Mouse (Mus musculus): ENCODE results near the gene Tmem129. TPM values are rescaled to one million over a fixed set of nuclear protein-coding genes. Genes with fewer than 3 reads are reported as not detected.

Gene Tmem129
- polyA plus RNA-seq, 1 experiment from 2014 or later, result 38.2 TPM

GRCm38 (mm10) chr5:33651921-33652782 is 6.1 kb downstream of the Tmem129 start, which contains the start of gene Slbp:
Gene Slbp, minus strand, starts transcription at chr5:33652574.
- H3K4me1 ChIP-seq, result peaks cover 57% of the 10 kb centered on the region
- no peaks in the 10 kb centered on the region for H3K27me3 ChIP-seq (ENCODE audit: low read depth, poor library complexity, severe bottlenecking)
- peaks cover 64% of the 10 kb centered on the region for H3K36me3 ChIP-seq
- H3K9me3 ChIP-seq (replicated peaks), result no peaks in the 10 kb centered on the region
- H3K27ac ChIP-seq (replicated peaks), result peak within 1 kb of the TSS; percentile 100
- under 1% methylated on average over 82 of the region's 82 CpGs for WGBS
- DNase-seq (ENCODE audit: low spot score), result peak; percentile 98
- H3K4me3 ChIP-seq, result peak within 1 kb of the TSS; percentile 88

GRCm38 (mm10) chr5:33651541-33651920 is 6.7 kb downstream of the Tmem129 start:
- WGBS, result 2% methylated on average over 11 of the region's 11 CpGs
- H3K9me3 ChIP-seq (replicated peaks), result no peaks in the 10 kb centered on the region
- H3K27me3 ChIP-seq (ENCODE audit: low read depth, poor library complexity, severe bottlenecking), result no peaks in the 10 kb centered on the region
- H3K36me3 ChIP-seq, result peaks cover 71% of the 10 kb centered on the region
- H3K4me3 ChIP-seq, result peak overlapping the region; percentile 88
- H3K4me1 ChIP-seq, result peaks cover 50% of the 10 kb centered on the region
- peak overlapping the region; percentile 100 for H3K27ac ChIP-seq (replicated peaks)
- DNase-seq (ENCODE audit: low spot score), result no peak

- Histone ChIP-seq H3K9me3 (replicated peaks) (no peaks in the 10 kb centered on the region), H3K36me3 (peaks cover 76% of the 10 kb centered on the region), H3K27ac (replicated peaks) (peak overlapping the region; percentile 100), H3K27me3 (ENCODE audit: low read depth, poor library complexity, severe bottlenecking) (no peaks in the 10 kb centered on the region), H3K4me3 (peak overlapping the region; percentile 88), H3K4me1 (peaks cover 45% of the 10 kb centered on the region)
- 28% methylated on average over 2 of the region's 2 CpGs for WGBS
- DNase-seq (ENCODE audit: low spot score), result no peak
Observed at GRCm38 (mm10) chr5:33651017-33651416, 7.2 kb downstream of the Tmem129 start.

- no peaks in the 10 kb centered on the region for H3K27me3 ChIP-seq (ENCODE audit: low read depth, poor library complexity, severe bottlenecking)
- DNase-seq (ENCODE audit: low spot score), result no peak
- WGBS, result 54% methylated on average over 3 of the region's 3 CpGs
- H3K36me3 ChIP-seq, result peaks cover 92% of the 10 kb centered on the region
- no peaks in the 10 kb centered on the region for H3K4me1 ChIP-seq
- H3K27ac ChIP-seq (replicated peaks), result no peak overlapping the region
- H3K4me3 ChIP-seq, result no peak overlapping the region
- no peaks in the 10 kb centered on the region for H3K9me3 ChIP-seq (replicated peaks)
Observed at GRCm38 (mm10) chr5:33640652-33641051, 17.6 kb downstream of the Tmem129 start.

- no peaks in the 10 kb centered on the region for H3K9me3 ChIP-seq (replicated peaks)
- no peak overlapping the region for H3K27ac ChIP-seq (replicated peaks)
- DNase-seq (ENCODE audit: low spot score), result no peak
- no peaks in the 10 kb centered on the region for H3K27me3 ChIP-seq (ENCODE audit: low read depth, poor library complexity, severe bottlenecking)
- peaks cover 90% of the 10 kb centered on the region for H3K36me3 ChIP-seq
- 76% methylated on average over 4 of the region's 4 CpGs for WGBS
- H3K4me3 ChIP-seq, result no peak overlapping the region
- H3K4me1 ChIP-seq, result no peaks in the 10 kb centered on the region
Observed at GRCm38 (mm10) chr5:33638826-33639225, 19.4 kb downstream of the Tmem129 start.

- Histone ChIP-seq H3K27ac (replicated peaks) (no peak overlapping the region), H3K36me3 (peaks cover 80% of the 10 kb centered on the region), H3K4me1 (no peaks in the 10 kb centered on the region), H3K4me3 (no peak overlapping the region), H3K9me3 (replicated peaks) (no peaks in the 10 kb centered on the region), H3K27me3 (ENCODE audit: low read depth, poor library complexity, severe bottlenecking) (no peaks in the 10 kb centered on the region)
- WGBS, result 86% methylated on average over 3 of the region's 3 CpGs
- no peak for DNase-seq (ENCODE audit: low spot score)
Observed at GRCm38 (mm10) chr5:33637606-33638350, 20.4 kb downstream of the Tmem129 start.

- Histone ChIP-seq H3K9me3 (replicated peaks) (no peaks in the 10 kb centered on the region), H3K36me3 (peaks cover 56% of the 10 kb centered on the region), H3K27ac (replicated peaks) (no peak overlapping the region), H3K27me3 (ENCODE audit: low read depth, poor library complexity, severe bottlenecking) (no peaks in the 10 kb centered on the region), H3K4me1 (peaks cover 6% of the 10 kb centered on the region), H3K4me3 (no peak overlapping the region)
- DNase-seq (ENCODE audit: low spot score), result no peak
- WGBS, result 87% methylated on average over 3 of the region's 3 CpGs
Observed at GRCm38 (mm10) chr5:33635361-33635760, 22.9 kb downstream of the Tmem129 start.

GRCm38 (mm10) chr5:33632526-33632925 is 25.7 kb downstream of the Tmem129 start:
- H3K36me3 ChIP-seq, result peaks cover 31% of the 10 kb centered on the region
- H3K27me3 ChIP-seq (ENCODE audit: low read depth, poor library complexity, severe bottlenecking), result no peaks in the 10 kb centered on the region
- 93% methylated on average over 1 of the region's 1 CpGs for WGBS

GRCm38 (mm10) chr5:33630615-33631014 is 27.6 kb downstream of the Tmem129 start:
- H3K4me1 ChIP-seq, result peaks cover 33% of the 10 kb centered on the region
- 74% methylated on average over 4 of the region's 4 CpGs for WGBS
- H3K4me3 ChIP-seq, result peak overlapping the region; percentile 91
- no peaks in the 10 kb centered on the region for H3K9me3 ChIP-seq (replicated peaks)
- H3K36me3 ChIP-seq, result peaks cover 13% of the 10 kb centered on the region
- DNase-seq (ENCODE audit: low spot score), result no peak
- no peaks in the 10 kb centered on the region for H3K27me3 ChIP-seq (ENCODE audit: low read depth, poor library complexity, severe bottlenecking)
- H3K27ac ChIP-seq (replicated peaks), result 0 out of 2 replicates have a peak overlapping the region, but pooled peaks have one; percentile 92

More at GRCm38 (mm10) chr5:33632526-33632925, 25.7 kb downstream of the Tmem129 start:
- DNase-seq (ENCODE audit: low spot score), result no peak
- Histone ChIP-seq H3K4me1 (peaks cover 27% of the 10 kb centered on the region), H3K27ac (replicated peaks) (no peak overlapping the region), H3K4me3 (no peak overlapping the region), H3K9me3 (replicated peaks) (no peaks in the 10 kb centered on the region)

GRCm38 (mm10) chr5:33630061-33630460 is 28.2 kb downstream of the Tmem129 start:
- no peaks in the 10 kb centered on the region for H3K27me3 ChIP-seq (ENCODE audit: low read depth, poor library complexity, severe bottlenecking)
- 11% methylated on average over 9 of the region's 9 CpGs for WGBS
- H3K27ac ChIP-seq (replicated peaks), result peak overlapping the region; percentile 92
- peak overlapping the region; percentile 91 for H3K4me3 ChIP-seq
- no peak for DNase-seq (ENCODE audit: low spot score)
- H3K36me3 ChIP-seq, result peaks cover 11% of the 10 kb centered on the region
- H3K4me1 ChIP-seq, result peaks cover 33% of the 10 kb centered on the region
- no peaks in the 10 kb centered on the region for H3K9me3 ChIP-seq (replicated peaks)

GRCm38 (mm10) chr5:33629301-33629987 is 28.8 kb downstream of the Tmem129 start, which contains the start of the genes Fam53a and Gm9903:
Gene Fam53a, minus strand, starts transcription at chr5:33629635.
Gene Gm9903, plus strand, starts transcription at chr5:33629925.
- Histone ChIP-seq H3K4me3 (peak within 1 kb of the TSS; percentile 91), H3K4me1 (peaks cover 33% of the 10 kb centered on the region), H3K27ac (replicated peaks) (peak within 1 kb of the TSS; percentile 92), H3K27me3 (ENCODE audit: low read depth, poor library complexity, severe bottlenecking) (no peaks in the 10 kb centered on the region), H3K9me3 (replicated peaks) (no peaks in the 10 kb centered on the region), H3K36me3 (peaks cover 5% of the 10 kb centered on the region)
- DNase-seq (ENCODE audit: low spot score), result peak; percentile 99
- under 1% methylated on average over 95 of the region's 99 CpGs for WGBS

GRCm38 (mm10) chr5:33628820-33629300 is 29.4 kb downstream of the Tmem129 start:
- Histone ChIP-seq H3K36me3 (peaks cover 6% of the 10 kb centered on the region; the same call in 1 of the 2 replicates), H3K4me3 (peak overlapping the region; percentile 91), H3K4me1 (peaks cover 33% of the 10 kb centered on the region), H3K27ac (replicated peaks) (peak overlapping the region; percentile 92), H3K27me3 (ENCODE audit: low read depth, poor library complexity, severe bottlenecking) (no peaks in the 10 kb centered on the region), H3K9me3 (replicated peaks) (no peaks in the 10 kb centered on the region)
- under 1% methylated on average over 24 of the region's 24 CpGs for WGBS
- no peak for DNase-seq (ENCODE audit: low spot score)
